8 mouse cellular contexts compared by ENCODE assay signal in genomic region chr4:155564315-155565069, GRCm38 (mm10). TPM values are rescaled to one million over a fixed set of nuclear protein-coding genes. Genes with fewer than 3 reads are reported as not detected.
DNase-seq lines count a peak whose midpoint lies in the region; ATAC-seq lines count a peak whose summit lies in the region.

No protein-coding gene starts in this region.

- peak overlapping the region; percentile 79 for H3K9ac ChIP-seq in embryonic facial prominence, embryonic 12.5 days
- H3K9ac ChIP-seq in heart, embryonic 11.5 days (ENCODE audit: low read depth, low read length): peak overlapping the region; percentile 82
- peak overlapping the region; percentile 82 for H3K9ac ChIP-seq in kidney, embryonic 16.5 days (replicated peaks; ENCODE audit: low read length)

- intact Hi-C loops in left cerebral cortex, postnatal 36 days (cut with DNase I): loop anchor here (2.0 kb wide), 1 partner anchor 74 kb away; the partner anchor contains the start of gene Gnb1

- WGBS in embryonic facial prominence, embryonic 12.5 days: 13% methylated on average over 20 of the region's 20 CpGs
- 16% methylated on average over 20 of the region's 20 CpGs for WGBS in heart, embryonic 11.5 days (ENCODE audit: insufficient replicate concordance)
- 9% methylated on average over 20 of the region's 20 CpGs for WGBS in kidney, embryonic 16.5 days

- peak overlapping the region; percentile 85 for H3K27ac ChIP-seq in embryonic facial prominence, embryonic 12.5 days
- H3K27ac ChIP-seq in heart, embryonic 11.5 days (ENCODE audit: low read depth, low read length): peak overlapping the region; percentile 79
- H3K27ac ChIP-seq in kidney, embryonic 16.5 days (ENCODE audit: low read length): peak overlapping the region; percentile 89

- peak overlapping the region; percentile 81 for H3K4me2 ChIP-seq in embryonic facial prominence, embryonic 12.5 days (replicated peaks)
- peak overlapping the region; percentile 84 for H3K4me2 ChIP-seq in heart, embryonic 11.5 days
- H3K4me2 ChIP-seq in kidney, embryonic 16.5 days (replicated peaks; ENCODE audit: low read depth, low read length): peak overlapping the region; percentile 81

- peak overlapping the region; percentile 89 for H3K4me3 ChIP-seq in embryonic facial prominence, embryonic 12.5 days
- H3K4me3 ChIP-seq in heart, embryonic 11.5 days (ENCODE audit: low read depth, low read length): peak overlapping the region; percentile 57
- peak overlapping the region; percentile 84 for H3K4me3 ChIP-seq in kidney, embryonic 16.5 days (ENCODE audit: low read length)

- no peak for ATAC-seq in embryonic facial prominence, embryonic 12.5 days (ENCODE audit: insufficient number of reproducible peaks, insufficient read depth, low FRiP score, low TSS enrichment)
- ATAC-seq in heart, embryonic 11.5 days (replicated peaks; ENCODE audit: insufficient number of reproducible peaks, low FRiP score, low TSS enrichment): no peak
- no peak for ATAC-seq in kidney, embryonic 16.5 days (ENCODE audit: low FRiP score, low TSS enrichment)

- H3K27me3 ChIP-seq in embryonic facial prominence, embryonic 12.5 days: no peaks in the 10 kb centered on the region
- H3K27me3 ChIP-seq in heart, embryonic 11.5 days (ENCODE audit: control insufficient read depth, insufficient read depth, low read length): no peaks in the 10 kb centered on the region
- H3K27me3 ChIP-seq in kidney, embryonic 16.5 days (ENCODE audit: insufficient read depth, low read length): no peaks in the 10 kb centered on the region

- peaks cover 18% of the 10 kb centered on the region for H3K36me3 ChIP-seq in embryonic facial prominence, embryonic 12.5 days
- peaks cover 2% of the 10 kb centered on the region; the same call in 1 of the 2 replicates for H3K36me3 ChIP-seq in heart, embryonic 11.5 days (ENCODE audit: control insufficient read depth, insufficient read depth, low read length)
- peaks cover 13% of the 10 kb centered on the region for H3K36me3 ChIP-seq in kidney, embryonic 16.5 days (ENCODE audit: insufficient read depth, low read length)

- H3K4me1 ChIP-seq in embryonic facial prominence, embryonic 12.5 days: peaks cover 35% of the 10 kb centered on the region
- H3K4me1 ChIP-seq in heart, embryonic 11.5 days (ENCODE audit: control insufficient read depth, insufficient read depth, low read length): peaks cover 39% of the 10 kb centered on the region
- peaks cover 37% of the 10 kb centered on the region for H3K4me1 ChIP-seq in kidney, embryonic 16.5 days (ENCODE audit: insufficient read depth, low read length)

- no peaks in the 10 kb centered on the region for H3K9me3 ChIP-seq in embryonic facial prominence, embryonic 12.5 days
- H3K9me3 ChIP-seq in heart, embryonic 11.5 days (replicated peaks; ENCODE audit: control insufficient read depth, low read length): no peaks in the 10 kb centered on the region
- no peaks in the 10 kb centered on the region for H3K9me3 ChIP-seq in kidney, embryonic 16.5 days (ENCODE audit: low read length)

- DNase-seq in thymus, postnatal 25 days: peak; percentile 22
- no peak for DNase-seq in thymus, adult 18-20 months
- DNase-seq in lung, postnatal 25 days (ENCODE audit: low spot score): peak; percentile 72
- DNase-seq in urinary bladder, postnatal 36 days (ENCODE audit: low spot score in 2 of 2): peak; percentile 37 to 65
- no peak for DNase-seq in left cerebral cortex, postnatal 36 days (ENCODE audit: low spot score in 2 of 2)

RNA-seq across cellular contexts. Expression of gene Nadk, which starts 2.3 kb away (rescaled TPM):
- 96.6 and 101 TPM in 2 replicates for polyA plus RNA-seq in embryonic facial prominence, embryonic 12.5 days (2016; fragmentation: Nextera tagmentation; extraction: Ambion mirVana)
- 57.0 and 58.6 TPM in 2 replicates for polyA plus RNA-seq in heart, embryonic 11.5 days (2014; fragmentation: Nextera tagmentation; extraction: Ambion mirVana)
- polyA plus RNA-seq in kidney, embryonic 16.5 days (2015; fragmentation: Nextera tagmentation; extraction: Ambion mirVana): 107 and 110 TPM in 2 replicates
- total RNA-seq in left cerebral cortex, postnatal 36 days (2021): 10 to 100 TPM; 56.0 to 59.6 TPM

RNA-seq across cellular contexts. Expression of gene Slc35e2, which starts 36.7 kb away (rescaled TPM):
- 11.4 and 12.5 TPM in 2 replicates for polyA plus RNA-seq in embryonic facial prominence, embryonic 12.5 days (2016; fragmentation: Nextera tagmentation; extraction: Ambion mirVana)
- 7.7 and 9.6 TPM in 2 replicates for polyA plus RNA-seq in heart, embryonic 11.5 days (2014; fragmentation: Nextera tagmentation; extraction: Ambion mirVana)
- 7.8 and 10.1 TPM in 2 replicates for polyA plus RNA-seq in kidney, embryonic 16.5 days (2015; fragmentation: Nextera tagmentation; extraction: Ambion mirVana)
- total RNA-seq in left cerebral cortex, postnatal 36 days (2021): 10 to 100 TPM; 49.6 to 52.6 TPM

Comparison
In these comparisons a context has a peak if more than half of its experiments do, and no peak if none do; other contexts are left out.
1. DNase-seq: peak in thymus, postnatal 25 days (single experiment), lung, postnatal 25 days (single experiment) and urinary bladder, postnatal 36 days (2 of 2); none in thymus, adult 18-20 months (0 of 2) and left cerebral cortex, postnatal 36 days (0 of 2).
2. Peak in every context shown above with its lines, with median percentiles within 50 percentile points of each other: H3K27ac ChIP-seq, H3K4me2 ChIP-seq, H3K4me3 ChIP-seq and H3K9ac ChIP-seq.